Mouse (Mus musculus): ENCODE measurements at regions not wholly inside any gene's neighbourhood (a gene's known extent, or its start where the extent isn't known, plus 50 kb on each side); places are given as distances from the start of the nearest gene placed in this dataset.

DNA sequence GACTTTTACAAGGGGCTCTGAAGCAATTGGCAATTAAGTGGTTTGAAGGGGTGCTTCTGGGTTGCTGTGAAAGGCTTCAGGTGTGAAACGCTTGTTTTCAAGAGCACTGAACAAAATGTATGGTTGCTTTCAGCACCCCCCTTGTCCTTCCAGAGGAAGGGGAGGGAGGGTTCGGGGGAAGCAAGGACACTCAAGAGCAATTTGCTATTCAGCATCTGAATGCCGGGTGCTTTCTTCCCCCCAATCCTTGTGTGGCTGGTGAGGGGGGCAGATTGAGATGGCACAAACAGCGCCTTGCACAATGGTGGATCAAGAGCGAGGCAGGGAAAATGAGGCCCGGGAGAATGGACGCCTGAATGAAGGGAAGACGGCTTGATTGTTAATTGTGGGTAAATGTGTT is 539.3 kb downstream of the Nr2f2 start:
- no peak for DNase-seq (ENCODE audit: low spot score)

- no peak for DNase-seq (ENCODE audit: low spot score)
Measured at GRCm38 (mm10) chr7:69820570-69820969, 546.0 kb downstream of the Nr2f2 start.

DNA sequence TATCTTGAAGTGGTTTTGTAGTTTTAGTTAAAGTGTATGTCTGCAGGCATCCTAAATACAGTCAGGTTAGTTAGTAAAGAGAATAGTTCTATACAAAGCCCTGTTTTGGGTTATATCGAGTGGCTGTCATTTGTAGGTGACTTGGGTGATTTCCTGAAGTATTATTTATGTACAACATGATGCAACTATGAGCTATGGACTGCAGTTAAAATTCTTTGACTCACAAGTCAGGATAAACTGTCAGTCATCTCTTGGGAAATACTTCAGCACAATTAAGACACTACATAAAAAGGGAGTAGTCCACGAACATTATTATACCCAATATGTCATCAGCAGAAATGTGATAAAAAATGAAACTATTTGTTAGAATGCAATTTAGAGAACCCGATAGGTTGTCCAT is 554.2 kb downstream of the Nr2f2 start:
- DNase-seq (ENCODE audit: low spot score) = no peak

DNA sequence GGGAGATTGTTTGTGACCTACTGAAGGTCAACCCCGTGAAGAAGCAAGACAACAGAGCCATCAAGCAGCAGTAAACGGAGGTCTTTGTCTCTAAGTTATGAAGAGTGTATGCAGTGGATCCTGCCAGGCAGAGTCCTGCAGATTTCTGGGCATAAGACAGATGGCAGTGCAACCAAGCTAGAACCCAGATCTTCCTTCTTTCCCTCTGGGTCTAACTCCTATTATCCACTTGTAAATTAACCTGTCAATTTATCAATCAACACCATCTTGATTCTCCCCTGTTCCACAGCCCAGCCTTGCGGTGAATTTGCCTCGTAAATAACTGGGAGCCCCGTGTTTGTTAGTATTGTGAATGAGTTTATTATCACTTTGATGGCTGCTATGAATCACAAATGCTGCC is 555.7 kb downstream of the Nr2f2 start:
- DNase-seq (ENCODE audit: low spot score) = no peak

DNA sequence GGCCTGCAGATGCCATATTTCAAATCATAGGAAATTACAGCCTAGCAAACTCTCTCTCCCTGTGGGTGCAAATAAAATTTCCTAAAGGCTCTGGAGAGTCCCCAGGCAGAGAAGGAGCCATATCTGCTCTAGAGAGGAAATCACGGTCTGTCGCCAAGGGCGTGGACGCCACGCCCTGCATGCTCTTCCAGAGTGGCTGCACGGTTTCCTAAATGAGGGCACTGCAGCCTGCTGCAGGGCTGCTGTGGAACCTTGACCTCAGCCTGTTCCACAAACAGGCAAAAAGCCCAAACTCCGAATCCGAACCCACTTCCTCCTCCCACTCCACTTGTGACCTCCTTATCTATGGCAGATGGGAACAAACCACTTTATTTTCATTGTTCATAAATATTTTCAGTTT is 559.3 kb downstream of the Nr2f2 start:
- DNase-seq (ENCODE audit: low spot score) = no peak

- no peak for DNase-seq (ENCODE audit: low spot score)
Measured at GRCm38 (mm10) chr7:69770980-69771348, 595.6 kb downstream of the Nr2f2 start.

GRCm38 (mm10) chr7:69770313-69770979 is 596.1 kb downstream of the Nr2f2 start:
- no peak for DNase-seq (ENCODE audit: low spot score)

- DNase-seq (ENCODE audit: low spot score) = no peak
Measured at GRCm38 (mm10) chr7:69766451-69766850, 600.1 kb downstream of the Nr2f2 start.

DNA sequence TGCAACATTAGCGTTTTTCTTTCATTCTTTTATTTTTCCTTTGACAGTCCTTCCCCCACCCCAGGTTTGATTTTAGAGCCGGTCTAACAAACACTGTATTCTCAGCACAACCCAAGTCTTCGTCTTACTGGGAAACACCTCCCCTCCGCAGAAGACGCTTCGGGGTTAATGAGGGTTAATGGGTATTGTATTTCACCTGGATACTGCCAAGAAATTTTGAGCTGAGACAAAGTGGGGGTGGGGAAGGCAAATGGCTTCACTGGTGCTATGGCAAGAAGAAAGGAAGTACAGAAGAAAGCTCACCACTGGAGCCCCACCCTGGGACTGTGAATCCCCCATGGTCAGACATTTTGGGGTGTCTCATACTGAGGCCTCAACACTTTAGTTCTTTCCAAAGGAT is 626.0 kb downstream of the Nr2f2 start:
- DNase-seq (ENCODE audit: low spot score) = no peak

DNA sequence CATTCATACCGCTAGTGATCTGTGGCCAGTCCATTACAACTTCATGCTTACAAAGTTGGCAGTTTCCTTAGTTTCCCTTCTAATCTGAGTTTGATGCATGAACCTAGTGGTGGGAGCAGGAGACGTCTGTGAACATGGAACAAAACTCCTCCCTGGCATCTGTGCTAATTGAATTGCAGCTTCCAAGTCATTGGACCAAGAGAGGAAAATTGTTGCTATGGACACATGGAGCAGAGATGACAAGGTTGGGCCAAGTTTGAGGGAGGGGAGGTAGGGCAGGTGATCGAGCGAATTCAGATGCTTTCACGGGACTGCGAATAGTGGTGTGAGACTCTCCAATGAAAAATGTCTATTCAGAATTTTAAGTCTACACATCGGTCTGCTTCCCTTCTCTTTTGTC is 627.5 kb downstream of the Nr2f2 start:
- no peak for DNase-seq (ENCODE audit: low spot score)

GRCm38 (mm10) chr7:69715081-69715480 is 651.5 kb downstream of the Nr2f2 start:
- no peak for DNase-seq (ENCODE audit: low spot score)

DNA sequence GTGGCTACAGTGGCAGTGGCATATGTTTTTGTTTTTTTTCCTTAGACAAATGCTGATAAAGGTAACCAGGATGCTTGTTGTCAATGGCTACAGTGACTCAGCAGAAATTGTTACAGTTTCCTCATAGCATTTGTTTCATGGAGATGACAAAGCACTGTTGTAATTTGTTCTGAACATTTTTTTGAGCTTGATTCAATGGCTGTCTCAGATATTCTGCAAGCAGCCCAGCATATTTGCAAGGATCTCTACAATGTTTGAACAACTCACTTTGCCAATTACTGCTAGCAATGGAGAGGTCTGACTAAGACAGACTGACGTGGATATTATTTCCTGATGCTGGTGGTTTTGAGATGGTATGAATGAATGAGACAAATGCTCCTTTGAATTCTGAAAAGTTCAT is 696.3 kb downstream of the Nr2f2 start:
- DNase-seq (ENCODE audit: low spot score) = no peak

DNA sequence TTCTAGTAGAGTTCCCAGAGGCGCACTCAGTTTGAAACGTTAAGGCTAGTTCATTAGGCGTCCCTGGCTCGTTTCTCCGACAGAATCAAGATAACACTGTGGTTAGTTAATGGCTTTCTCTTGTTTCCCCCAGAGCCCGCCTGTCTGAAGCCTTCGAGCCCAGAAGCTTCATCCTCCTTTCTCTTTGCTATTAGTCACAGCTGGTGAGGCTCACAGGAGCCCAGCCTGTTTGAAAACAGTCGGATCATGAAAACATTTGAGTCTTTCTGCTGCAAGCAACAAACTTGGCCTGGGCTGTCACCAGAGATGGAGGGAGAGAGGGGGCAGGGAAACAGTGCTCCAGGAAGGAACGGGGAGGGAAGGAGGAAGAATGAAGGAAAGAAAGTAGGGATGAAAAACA is 711.0 kb downstream of the Nr2f2 start:
- DNase-seq (ENCODE audit: low spot score) = no peak

GRCm38 (mm10) chr7:69645449-69645848 is 721.1 kb downstream of the Nr2f2 start:
- DNase-seq (ENCODE audit: low spot score) = no peak

GRCm38 (mm10) chr7:69641652-69642051 is 724.9 kb downstream of the Nr2f2 start:
- DNase-seq (ENCODE audit: low spot score) = no peak

- no peak for DNase-seq (ENCODE audit: low spot score)
Measured at GRCm38 (mm10) chr7:69599866-69600265, 766.7 kb downstream of the Nr2f2 start.

GRCm38 (mm10) chr7:69585716-69586115 is 780.8 kb downstream of the Nr2f2 start:
- no peak for DNase-seq (ENCODE audit: low spot score)

DNA sequence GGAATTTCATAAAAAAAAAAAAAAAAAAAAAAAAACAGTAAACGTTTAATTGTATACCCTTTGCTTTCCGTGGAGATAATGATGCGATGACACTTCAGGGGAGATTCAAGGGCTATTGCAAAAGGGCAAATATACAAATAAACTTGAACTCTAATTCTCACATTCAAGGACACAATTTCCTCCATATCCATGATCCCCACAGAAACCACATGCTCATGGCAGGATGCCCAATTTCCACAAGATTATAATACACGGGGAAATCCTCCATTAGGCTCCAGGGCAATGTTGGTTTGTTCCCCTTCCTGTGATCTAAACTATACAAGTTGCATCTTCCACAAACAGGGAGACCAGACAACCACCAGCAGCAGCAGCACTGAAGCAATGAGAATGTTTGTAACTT is 781.4 kb downstream of the Nr2f2 start:
- DNase-seq (ENCODE audit: low spot score) = no peak

DNA sequence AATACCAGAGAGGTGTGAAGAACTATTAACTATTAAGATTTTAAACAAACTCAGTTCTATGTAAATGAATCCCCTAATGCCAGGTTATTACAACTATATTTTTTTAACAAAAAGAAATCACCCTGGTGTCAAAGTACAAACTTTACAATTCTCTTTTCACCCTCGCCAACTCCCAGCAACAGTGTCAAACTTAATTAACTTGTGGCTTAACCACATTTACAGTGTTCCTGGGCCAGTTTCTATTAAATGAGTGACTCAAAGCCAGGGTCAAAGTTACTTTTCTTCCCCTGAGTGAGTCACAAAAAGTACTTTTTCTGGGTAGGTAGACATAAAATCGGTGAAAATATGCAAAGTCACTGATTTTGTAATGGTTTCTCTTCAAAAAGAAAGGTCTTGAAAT is 782.0 kb downstream of the Nr2f2 start:
- no peak for DNase-seq (ENCODE audit: low spot score)

DNA sequence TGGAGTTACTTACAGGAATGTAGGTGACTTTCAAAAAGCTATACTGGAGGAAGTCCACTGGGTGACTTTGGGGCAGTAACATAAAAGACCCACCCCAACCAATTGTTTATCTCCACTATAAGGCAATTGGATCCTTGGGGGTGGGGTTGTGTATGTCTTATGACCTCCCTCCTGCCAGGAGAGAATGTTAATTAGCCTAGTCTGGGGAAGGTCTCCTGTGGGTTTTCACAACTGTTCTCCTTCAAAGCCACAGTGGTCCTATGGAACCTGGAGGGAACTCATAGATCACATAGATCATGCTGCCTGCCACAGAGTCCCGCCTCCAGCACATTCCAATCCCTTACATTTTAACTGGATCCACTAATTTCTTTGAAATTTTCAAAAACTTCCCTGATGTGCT is 782.6 kb downstream of the Nr2f2 start:
- DNase-seq (ENCODE audit: low spot score) = no peak

DNA sequence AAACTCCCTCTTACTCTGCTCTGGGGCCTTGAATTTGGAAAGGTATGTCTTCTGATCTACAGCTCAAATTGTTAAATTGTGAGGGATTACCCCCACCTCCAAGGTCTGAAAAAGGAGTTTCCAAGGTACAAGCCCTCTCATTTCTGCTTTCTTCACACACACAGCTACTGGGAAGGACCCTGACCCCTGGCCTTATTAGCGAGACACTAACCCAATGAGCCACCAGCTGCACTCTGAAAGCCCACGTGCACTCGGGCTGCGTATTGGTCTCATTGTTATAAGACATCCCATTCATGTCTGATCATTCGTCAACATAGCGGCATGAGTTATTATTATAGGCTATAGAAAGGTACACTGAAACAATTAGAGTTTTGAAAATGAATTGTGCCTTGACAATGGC is 784.9 kb downstream of the Nr2f2 start:
- DNase-seq (ENCODE audit: low spot score) = no peak

DNA sequence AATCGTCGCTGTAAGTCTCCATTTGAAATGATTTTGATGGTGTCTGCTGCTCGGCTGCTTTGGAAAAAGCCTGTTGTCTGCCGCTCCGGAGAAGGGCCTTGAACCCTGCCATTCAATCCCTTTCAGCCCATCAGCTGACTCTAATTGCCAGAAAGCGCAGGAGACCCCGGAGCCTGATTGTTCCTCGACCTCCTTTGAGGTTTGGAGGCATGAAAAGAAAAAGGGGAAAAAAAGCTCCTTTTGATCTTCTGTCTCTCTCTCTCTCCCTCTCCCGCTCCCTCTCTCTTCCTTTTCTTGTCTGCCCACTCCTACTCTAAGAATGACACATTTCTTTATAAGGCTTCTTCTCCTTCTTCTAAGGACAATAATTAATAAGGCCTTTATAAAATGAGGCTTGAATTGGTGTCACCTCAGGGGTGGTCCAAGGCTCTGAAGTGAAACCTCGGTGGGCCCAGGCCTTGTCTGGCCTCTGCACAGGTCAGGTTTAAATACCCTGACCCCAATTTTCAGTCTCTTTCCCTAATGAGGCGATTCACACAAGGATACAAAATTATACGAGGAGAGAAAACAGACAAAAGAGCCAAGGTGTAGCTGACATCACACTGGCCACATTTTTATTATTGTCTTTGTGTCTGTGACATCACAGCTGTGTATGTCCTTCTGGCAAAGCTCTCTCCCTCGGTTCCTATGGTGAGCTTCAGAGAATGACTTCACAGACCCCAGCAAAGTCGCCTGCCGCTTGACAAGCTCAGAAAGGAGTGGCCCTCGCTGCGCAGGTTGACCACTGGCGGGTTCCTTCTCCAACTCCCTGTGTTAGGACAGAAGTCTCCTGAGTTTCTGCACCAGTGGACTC is 787.4 kb downstream of the Nr2f2 start:
- no peak for DNase-seq (ENCODE audit: low spot score)

DNA sequence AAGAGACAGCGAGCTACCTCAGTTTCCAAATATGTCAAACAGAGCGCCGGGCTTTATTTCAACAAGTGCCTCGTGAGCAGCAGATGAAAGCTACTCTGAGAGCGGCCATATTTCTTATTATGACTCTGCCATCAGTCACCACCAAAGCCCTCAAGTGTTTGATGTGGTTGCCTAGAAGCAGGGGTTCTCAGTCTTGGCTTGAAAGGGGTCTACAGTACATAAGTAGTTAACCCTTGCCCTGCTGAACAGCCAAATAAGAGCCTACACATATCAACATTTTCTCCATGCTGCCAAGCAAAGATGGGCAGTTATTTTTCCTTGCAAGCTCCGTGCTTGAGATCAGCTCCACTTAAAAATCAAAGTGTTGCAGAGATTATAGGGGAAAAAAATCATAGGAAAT is 788.8 kb downstream of the Nr2f2 start:
- DNase-seq (ENCODE audit: low spot score) = no peak

DNA sequence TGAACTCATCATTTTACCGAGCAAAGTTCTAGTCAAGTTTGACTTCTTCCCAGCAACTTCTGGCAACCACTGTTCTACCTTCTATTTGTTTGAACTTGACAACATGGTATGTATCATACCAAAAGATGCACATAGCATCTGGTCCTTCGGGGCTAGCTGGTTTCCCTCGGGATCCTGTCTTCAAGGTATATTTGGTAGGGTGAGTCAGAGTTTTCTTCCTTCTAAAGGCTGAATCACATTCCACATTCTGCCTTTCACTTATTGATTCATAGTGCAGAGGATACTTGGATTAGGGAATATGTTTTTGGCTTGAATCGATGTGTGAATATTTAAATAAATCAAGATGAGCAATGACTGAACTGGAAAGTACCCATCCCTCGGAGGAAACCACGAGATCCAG is 789.9 kb downstream of the Nr2f2 start:
- no peak for DNase-seq (ENCODE audit: low spot score)

All from left cerebral cortex, adult 11 months (tissue).